Mouse (Mus musculus) MN1 (cell line): ENCODE data around the gene Hcn1.
"Not testable (repeated sequence)": the region's sequence is repeated elsewhere in the genome, so short reads cannot be mapped to it uniquely, and the experiment has no call there.

Experiments
- DNase-seq: peaks from one replicate; pipeline ENCODE4 v3.0.0-alpha.2; 2016; ENCODE audit warnings: low spot score

Hcn1 gene

GRCm38 (mm10) chr13:117858416-117858815 is 256.3 kb downstream of the Hcn1 start:
- DNase-seq = no peak

GRCm38 (mm10) chr13:117877787-117878186 is 275.7 kb downstream of the Hcn1 start:
- no peak for DNase-seq

- DNase-seq = no peak
These were observed 278.5 kb downstream of the Hcn1 start for GRCm38 (mm10) chr13:117880471-117881225.

- no peak for DNase-seq
These were observed 290.0 kb downstream of the Hcn1 start for GRCm38 (mm10) chr13:117892076-117892475.

GRCm38 (mm10) chr13:117898052-117898451 is 295.9 kb downstream of the Hcn1 start:
- no peak for DNase-seq

GRCm38 (mm10) chr13:117907801-117908200 is 305.7 kb downstream of the Hcn1 start:
- no peak for DNase-seq

GRCm38 (mm10) chr13:117929734-117930133 is 327.6 kb downstream of the Hcn1 start:
- no peak for DNase-seq

GRCm38 (mm10) chr13:117931746-117932145 is 329.6 kb downstream of the Hcn1 start:
- no peak for DNase-seq

GRCm38 (mm10) chr13:117938761-117939160 is 336.6 kb downstream of the Hcn1 start:
- DNase-seq = no peak

GRCm38 (mm10) chr13:117940536-117941280 is 338.6 kb downstream of the Hcn1 start:
- DNase-seq = no peak

GRCm38 (mm10) chr13:117946843-117947242 is 344.7 kb downstream of the Hcn1 start:
- DNase-seq = no peak

GRCm38 (mm10) chr13:117947704-117948376 is 345.7 kb downstream of the Hcn1 start:
- DNase-seq = no peak

- no peak for DNase-seq
These were observed 356.6 kb downstream of the Hcn1 start for GRCm38 (mm10) chr13:117958496-117959421.

- DNase-seq = no peak
These were observed 362.5 kb downstream of the Hcn1 start for GRCm38 (mm10) chr13:117964620-117965019.

GRCm38 (mm10) chr13:117975382-117975781 is 373.3 kb downstream of the Hcn1 start:
- DNase-seq = no peak

GRCm38 (mm10) chr13:117975823-117976222 is 373.7 kb downstream of the Hcn1 start:
- DNase-seq = no peak

GRCm38 (mm10) chr13:117984339-117984738 is 382.2 kb downstream of the Hcn1 start:
- no peak for DNase-seq

GRCm38 (mm10) chr13:117999767-118000488 is 397.8 kb downstream of the Hcn1 start:
- no peak for DNase-seq

GRCm38 (mm10) chr13:118000538-118000937 is 398.4 kb downstream of the Hcn1 start:
- no peak for DNase-seq

GRCm38 (mm10) chr13:118021176-118021575 is 419.1 kb downstream of the Hcn1 start:
- no peak for DNase-seq

GRCm38 (mm10) chr13:118022891-118023290 is 420.8 kb downstream of the Hcn1 start:
- DNase-seq = not testable (repeated sequence)
